Mouse (Mus musculus) megakaryocyte, embryonic 14.5 days (primary cell): ENCODE results near the gene Tomm40l.

ENCODE experiments used
- FLI1 ChIP-seq: IDR thresholded peaks from 2 replicates; pipeline ENCODE4 v1.6.1; 2012; ENCODE audit warnings: low read length, inconsistent platforms, mixed read lengths
- GATA1 ChIP-seq: IDR thresholded peaks from 3 replicates; pipeline ENCODE4 v1.6.1; 2012; ENCODE audit warnings: mixed read lengths, low read length, inconsistent platforms, borderline replicate concordance

- TF ChIP-seq FLI1 = no peak
- TF ChIP-seq GATA1 = no peak
Observed at GRCm38 (mm10) chr1:171249913-171250600, 27.7 kb upstream of the Tomm40l start, which contains the start of gene Adamts4.
